Mouse (Mus musculus) liver, embryonic 11.5 days (tissue): ENCODE measurements around the gene Capn7. TPM values are rescaled to one million over a fixed set of nuclear protein-coding genes. Genes with fewer than 3 reads are reported as not detected.

Experiments
- ATAC-seq: fragments of 200-750 bp; cut with Nextera tagmentation; replicated peaks from 2 replicates; pipeline ENCODE4 v1.8.0; 2017; ENCODE audit warnings: moderate number of reproducible peaks, mild to moderate bottlenecking, moderate TSS enrichment, moderate library complexity; ENCODE audit not compliant: low FRiP score
- DNase-seq: peaks from one replicate; pipeline ENCODE4 v3.0.0-alpha.2; 2017; ENCODE audit warnings: low spot score
- H3K27ac ChIP-seq: fragments of 300-500 bp; sonication (generic); 2 replicates; pipeline ENCODE4 v1.5.1; 2014; ENCODE audit warnings: mild to moderate bottlenecking, low read depth, low read length, control low read depth
- H3K27me3 ChIP-seq: fragments of 300-500 bp; sonication (generic); replicated peaks from 2 replicates; pipeline ENCODE4 v1.6.1; 2014; ENCODE audit warnings: low read length, mixed read lengths; ENCODE audit not compliant: control insufficient read depth, insufficient read depth
- H3K36me3 ChIP-seq: fragments of 300-500 bp; sonication (generic); 2 replicates; pipeline ENCODE4 v1.6.1; 2014; ENCODE audit warnings: mild to moderate bottlenecking, low read length, moderate library complexity, mixed read lengths; ENCODE audit not compliant: control insufficient read depth, insufficient read depth
- H3K4me1 ChIP-seq: fragments of 300-500 bp; sonication (generic); replicated peaks from 2 replicates; pipeline ENCODE4 v1.6.1; 2014; ENCODE audit warnings: low read length, mixed read lengths; ENCODE audit not compliant: control insufficient read depth, insufficient read depth
- H3K4me2 ChIP-seq: fragments of 300-500 bp; sonication (generic); 2 replicates; pipeline ENCODE4 v1.6.1; 2014; ENCODE audit warnings: mild to moderate bottlenecking, control low read depth, moderate library complexity
- H3K4me3 ChIP-seq: fragments of 300-500 bp; sonication (generic); 2 replicates; pipeline ENCODE4 v1.5.1; 2014; ENCODE audit warnings: low read depth, low read length, control low read depth
- H3K9ac ChIP-seq: fragments of 300-500 bp; sonication (generic); 2 replicates; pipeline ENCODE4 v1.6.1; 2014; ENCODE audit warnings: low read depth, low read length, control low read depth
- H3K9me3 ChIP-seq: fragments of 300-500 bp; sonication (generic); 2 replicates; pipeline ENCODE4 v1.6.1; 2016; ENCODE audit warnings: low read length, inconsistent platforms, mixed read lengths; ENCODE audit not compliant: control insufficient read depth
- WGBS: fragments of 180-500 bp; shearing (Covaris S2); extraction: QIAGEN DNeasy Blood & Tissue Kit; methylation state at CpG from one replicate; pipeline ENCODE4 v1.1.7; 2014; 5-methylcytosine and 5-hydroxymethylcytosine counted together
- polyA plus RNA-seq: library from polyadenylated mRNA; unstranded; fragments of >200 nt; fragmentation: Nextera tagmentation; extraction: Ambion mirVana; gene quantifications from 2 replicates; pipeline ENCODE4 v1.2.1, GENCODE M21; 2014

Capn7 gene
- polyA plus RNA-seq, 1 experiment from 2014 or later = 34.4 TPM

GRCm38 (mm10) chr14:31335765-31336164 lies 673 bp upstream of the Capn7 start:
- Histone ChIP-seq H3K4me2 (peak overlapping the region; percentile 65), H3K36me3 (no peaks in the 10 kb centered on the region; the same call in 1 of the 2 replicates), H3K9me3 (no peaks in the 10 kb centered on the region), H3K27ac (no peak overlapping the region), H3K4me1 (peaks cover 10% of the 10 kb centered on the region), H3K27me3 (no peaks in the 10 kb centered on the region; the same call in 1 of the 2 replicates), H3K4me3 (peak overlapping the region; percentile 94), H3K9ac (peak overlapping the region; percentile 92; the same call in 1 of the 2 replicates)
- WGBS = 52% methylated on average over 3 of the region's 3 CpGs
- DNase-seq = no peak
- no peak for ATAC-seq

DNA sequence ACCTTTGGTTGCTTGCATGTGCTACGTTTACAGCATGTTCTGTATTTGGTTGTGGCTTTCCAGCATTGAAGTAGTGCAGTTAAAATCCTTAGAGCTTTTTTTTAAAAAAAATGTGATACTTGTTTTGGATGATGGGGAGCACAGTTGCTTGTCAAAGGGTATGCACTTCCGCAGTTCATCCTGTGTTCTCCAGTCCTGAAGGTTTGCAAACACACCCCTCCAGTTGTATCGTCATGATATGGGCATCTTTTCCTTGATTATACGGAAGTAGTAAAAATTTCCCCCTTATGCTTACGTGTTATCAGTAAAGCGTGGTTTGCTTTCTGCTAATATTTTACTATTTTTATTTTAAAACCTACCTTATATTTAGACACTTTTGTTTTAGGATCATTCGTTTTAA lies 968 bp downstream of the Capn7 start:
- Histone ChIP-seq H3K36me3 (no peaks in the 10 kb centered on the region; the same call in 1 of the 2 replicates), H3K4me2 (peak overlapping the region; percentile 65), H3K4me1 (peaks cover 10% of the 10 kb centered on the region), H3K27ac (no peak overlapping the region), H3K27me3 (no peaks in the 10 kb centered on the region), H3K9ac (peak overlapping the region; percentile 92), H3K4me3 (peak overlapping the region; percentile 94), H3K9me3 (no peaks in the 10 kb centered on the region)
- ATAC-seq (no peak), DNase-seq (no peak)
- 24% methylated on average over 7 of the region's 7 CpGs for WGBS

DNA sequence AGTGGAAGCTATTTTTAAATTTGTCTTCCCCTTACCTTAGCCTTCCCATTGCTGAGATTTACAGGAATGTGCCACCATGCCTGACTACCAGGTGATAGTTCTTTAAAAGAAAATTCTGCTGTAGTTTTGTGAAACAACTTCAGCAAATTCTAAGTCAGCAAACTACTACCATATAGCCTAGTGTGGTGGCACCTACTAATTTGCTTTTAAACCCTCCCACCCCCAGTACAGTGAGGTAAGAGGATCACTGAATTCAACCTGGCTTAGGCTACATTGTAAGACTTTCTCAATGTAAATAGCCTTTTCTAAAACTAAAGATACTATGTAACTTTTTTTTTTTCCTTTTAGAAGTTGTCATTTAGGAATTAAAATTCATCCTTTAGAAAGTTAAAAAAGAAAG lies 1.5 kb downstream of the Capn7 start:
- peaks cover 10% of the 10 kb centered on the region for H3K4me1 ChIP-seq
- no peak overlapping the region for H3K27ac ChIP-seq
- ATAC-seq (no peak), DNase-seq (no peak)
- H3K9me3 ChIP-seq = no peaks in the 10 kb centered on the region
- H3K36me3 ChIP-seq = no peaks in the 10 kb centered on the region; the same call in 1 of the 2 replicates
- no peaks in the 10 kb centered on the region for H3K27me3 ChIP-seq
- peak overlapping the region; percentile 65 for H3K4me2 ChIP-seq
- peak overlapping the region; percentile 94 for H3K4me3 ChIP-seq
- H3K9ac ChIP-seq = no peak overlapping the region

- no peak overlapping the region for H3K4me2 ChIP-seq
- H3K36me3 ChIP-seq = peaks cover 7% of the 10 kb centered on the region
- DNase-seq = no peak
- peaks cover 11% of the 10 kb centered on the region for H3K4me1 ChIP-seq
- no peak overlapping the region for H3K4me3 ChIP-seq
- WGBS = 83% methylated on average over 8 of the region's 8 CpGs
- ATAC-seq = no peak
- H3K27me3 ChIP-seq = no peaks in the 10 kb centered on the region
- H3K9ac ChIP-seq = no peak overlapping the region
- H3K27ac ChIP-seq = no peak overlapping the region
- H3K9me3 ChIP-seq = no peaks in the 10 kb centered on the region
These were observed 6.8 kb downstream of the Capn7 start for GRCm38 (mm10) chr14:31343241-31343640.

DNA sequence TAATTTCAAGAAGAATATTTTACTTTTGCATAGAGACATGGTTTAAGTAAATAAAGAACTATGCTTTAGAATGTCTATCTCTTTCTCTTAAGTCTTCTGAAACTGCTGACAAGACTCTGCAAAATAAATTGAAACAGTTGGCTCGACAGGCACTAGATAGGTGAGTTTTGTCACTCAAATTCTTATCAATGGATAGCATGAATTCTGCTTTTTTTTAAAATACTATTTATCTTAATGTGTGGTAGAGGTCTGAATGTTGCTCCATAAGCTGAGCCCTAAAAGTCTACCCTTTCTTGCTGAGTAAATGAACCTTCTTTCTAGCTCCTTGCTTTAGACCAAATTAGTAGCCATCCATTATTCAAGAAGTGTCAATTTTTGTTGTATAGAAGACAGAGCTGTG lies 8.9 kb downstream of the Capn7 start:
- peak; percentile 45 for ATAC-seq

GRCm38 (mm10) chr14:31362236-31362635 lies 25.8 kb downstream of the Capn7 start:
- H3K9ac ChIP-seq = no peak overlapping the region
- peaks cover 32% of the 10 kb centered on the region for H3K36me3 ChIP-seq
- ATAC-seq (no peak), DNase-seq (no peak)
- H3K4me3 ChIP-seq = no peak overlapping the region
- H3K9me3 ChIP-seq = no peaks in the 10 kb centered on the region
- no peak overlapping the region for H3K27ac ChIP-seq
- no peaks in the 10 kb centered on the region for H3K27me3 ChIP-seq
- 88% methylated on average over 2 of the region's 2 CpGs for WGBS
- no peaks in the 10 kb centered on the region for H3K4me1 ChIP-seq
- no peak overlapping the region for H3K4me2 ChIP-seq

More for the DNA sequence above, 8.9 kb downstream of the Capn7 start:
- no peak overlapping the region for H3K4me2 ChIP-seq
- no peak overlapping the region for H3K27ac ChIP-seq
- H3K4me3 ChIP-seq = no peak overlapping the region
- no peak for DNase-seq
- peaks cover 8% of the 10 kb centered on the region; the same call in 1 of the 2 replicates for H3K4me1 ChIP-seq
- no peak overlapping the region for H3K9ac ChIP-seq
- H3K27me3 ChIP-seq = no peaks in the 10 kb centered on the region
- H3K9me3 ChIP-seq = no peaks in the 10 kb centered on the region
- WGBS = 55% methylated on average over 1 of the region's 1 CpGs
- peaks cover 7% of the 10 kb centered on the region; the same call in 1 of the 2 replicates for H3K36me3 ChIP-seq

DNA sequence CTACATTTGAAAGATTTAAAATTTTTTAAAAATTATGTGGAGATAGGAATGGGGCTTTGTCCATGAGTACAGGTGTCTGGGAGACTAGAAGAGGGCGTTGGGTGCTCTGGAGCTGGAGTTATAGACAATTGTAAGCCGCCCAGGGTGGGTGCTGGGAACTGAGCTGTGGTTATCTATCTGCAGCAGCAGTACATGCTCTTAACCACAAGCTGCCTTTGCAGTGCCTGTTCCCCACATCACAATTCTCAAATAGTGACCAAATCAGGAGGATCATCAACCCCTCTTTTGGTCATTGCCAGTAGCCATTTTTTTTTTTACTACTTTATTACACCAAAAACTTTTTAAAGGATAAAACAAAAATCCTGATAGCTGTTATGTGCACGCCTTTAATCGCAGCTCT lies 28.2 kb downstream of the Capn7 start:
- Histone ChIP-seq H3K36me3 (peaks cover 29% of the 10 kb centered on the region), H3K9ac (no peak overlapping the region), H3K4me2 (no peak overlapping the region), H3K27ac (no peak overlapping the region), H3K4me1 (no peaks in the 10 kb centered on the region), H3K4me3 (no peak overlapping the region), H3K9me3 (no peaks in the 10 kb centered on the region), H3K27me3 (no peaks in the 10 kb centered on the region)
- WGBS = 70% methylated on average over 4 of the region's 4 CpGs
- ATAC-seq = peak; percentile 83
- DNase-seq = no peak

GRCm38 (mm10) chr14:31365350-31365749 lies 28.9 kb downstream of the Capn7 start:
- H3K9ac ChIP-seq = no peak overlapping the region
- H3K9me3 ChIP-seq = no peaks in the 10 kb centered on the region
- no peak overlapping the region for H3K4me2 ChIP-seq
- no peak overlapping the region for H3K4me3 ChIP-seq
- H3K27me3 ChIP-seq = no peaks in the 10 kb centered on the region
- no peak overlapping the region for H3K27ac ChIP-seq
- H3K4me1 ChIP-seq = no peaks in the 10 kb centered on the region
- ATAC-seq (no peak), DNase-seq (no peak)
- H3K36me3 ChIP-seq = peaks cover 33% of the 10 kb centered on the region

GRCm38 (mm10) chr14:31367951-31368350 lies 31.5 kb downstream of the Capn7 start:
- Histone ChIP-seq H3K9me3 (no peaks in the 10 kb centered on the region), H3K9ac (no peak overlapping the region), H3K36me3 (peaks cover 26% of the 10 kb centered on the region), H3K4me2 (no peak overlapping the region), H3K4me3 (no peak overlapping the region), H3K27ac (no peak overlapping the region), H3K27me3 (no peaks in the 10 kb centered on the region), H3K4me1 (no peaks in the 10 kb centered on the region)
- 81% methylated on average over 7 of the region's 7 CpGs for WGBS
- ATAC-seq (no peak), DNase-seq (no peak)
